Mouse (Mus musculus) lung, adult 2 months (tissue): Measurements from ENCODE around the gene Sptbn4.

ENCODE experiments used
- CTCF ChIP-seq: fragments of 200-500 bp; IDR thresholded peaks from 2 replicates; pipeline ENCODE4 v1.5.1; 2011; ENCODE audit warnings: mild to moderate bottlenecking, low read length, control low read depth; ENCODE audit not compliant: insufficient read depth
- POLR2A ChIP-seq: fragments of 200-500 bp; IDR thresholded peaks from 2 replicates; pipeline ENCODE4 v1.6.1; 2011; ENCODE audit warnings: low read depth, mild to moderate bottlenecking, control low read depth, low read length, borderline replicate concordance; ENCODE audit errors: extremely low read depth

DNA sequence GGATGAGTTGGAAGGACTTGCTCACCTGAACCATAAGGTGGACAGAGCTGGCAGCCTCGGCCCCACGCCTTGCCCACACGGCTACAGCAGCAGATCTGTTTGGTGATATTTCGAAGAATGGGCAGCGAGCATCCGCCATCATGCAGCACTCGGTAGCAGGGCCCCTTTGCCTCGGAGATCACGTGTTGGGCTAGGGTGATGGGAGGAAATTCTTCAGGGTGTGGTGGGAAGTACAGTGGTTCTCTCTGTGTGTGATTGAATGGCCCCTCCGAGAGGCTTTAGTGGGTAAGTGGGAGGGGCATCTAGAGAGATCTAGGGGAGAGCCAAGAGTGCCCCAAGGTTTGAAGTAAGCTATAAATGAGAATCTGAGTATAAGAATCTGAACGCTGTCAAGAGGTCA, 119.3 kb downstream of the Sptbn4 start:
- TF ChIP-seq POLR2A = no peak
- no peak for TF ChIP-seq CTCF
